Mouse (Mus musculus): Measurements from ENCODE around the gene Scn10a.

Scn10a gene

GRCm38 (mm10) chr9:119641985-119642384 lies 77.1 kb downstream of the Scn10a start:
- in situ Hi-C loops (cut with MboI, MseI), result no loop called here

GRCm38 (mm10) chr9:119634216-119634843 lies 84.8 kb downstream of the Scn10a start:
- in situ Hi-C loops (cut with MboI, MseI), result no loop called here

- in situ Hi-C loops (cut with MboI, MseI), result no loop called here
These were observed 85.6 kb downstream of the Scn10a start for GRCm38 (mm10) chr9:119633475-119633874.

- in situ Hi-C loops (cut with MboI, MseI), result no loop called here
These were observed 86.3 kb downstream of the Scn10a start for GRCm38 (mm10) chr9:119632801-119633200.

- in situ Hi-C loops (cut with MboI, MseI), result no loop called here
These were observed 87.1 kb downstream of the Scn10a start for GRCm38 (mm10) chr9:119631899-119632533.

- in situ Hi-C loops (cut with MboI, MseI), result no loop called here
These were observed 87.7 kb downstream of the Scn10a start for GRCm38 (mm10) chr9:119631393-119631898.

- in situ Hi-C loops (cut with MboI, MseI), result no loop called here
These were observed 90.3 kb downstream of the Scn10a start for GRCm38 (mm10) chr9:119628690-119629268.

GRCm38 (mm10) chr9:119627227-119627626 lies 91.9 kb downstream of the Scn10a start:
- in situ Hi-C loops (cut with MboI, MseI), result no loop called here

- in situ Hi-C loops (cut with MboI, MseI), result no loop called here
These were observed 95.0 kb downstream of the Scn10a start for GRCm38 (mm10) chr9:119624151-119624550.

- in situ Hi-C loops (cut with MboI, MseI), result no loop called here
These were observed 104.3 kb downstream of the Scn10a start for GRCm38 (mm10) chr9:119614798-119615197.

- in situ Hi-C loops (cut with MboI, MseI), result no loop called here
These were observed 108.5 kb downstream of the Scn10a start for GRCm38 (mm10) chr9:119610563-119611166.

- in situ Hi-C loops (cut with MboI, MseI), result no loop called here
These were observed 112.2 kb downstream of the Scn10a start for GRCm38 (mm10) chr9:119606906-119607305.

GRCm38 (mm10) chr9:119604607-119605006 lies 114.5 kb downstream of the Scn10a start:
- in situ Hi-C loops (cut with MboI, MseI), result no loop called here

GRCm38 (mm10) chr9:119598501-119598900 lies 120.6 kb downstream of the Scn10a start:
- in situ Hi-C loops (cut with MboI, MseI), result no loop called here

- in situ Hi-C loops (cut with MboI, MseI), result no loop called here
These were observed 121.8 kb downstream of the Scn10a start for GRCm38 (mm10) chr9:119597332-119597731.

- in situ Hi-C loops (cut with MboI, MseI), result no loop called here
These were observed 129.5 kb downstream of the Scn10a start for GRCm38 (mm10) chr9:119589592-119589991.

GRCm38 (mm10) chr9:119588763-119589449 lies 130.2 kb downstream of the Scn10a start:
- in situ Hi-C loops (cut with MboI, MseI), result no loop called here

GRCm38 (mm10) chr9:119580668-119581067 lies 138.5 kb downstream of the Scn10a start:
- in situ Hi-C loops (cut with MboI, MseI), result loop anchor here (5.0 kb wide), 1 partner anchor 118 kb away; no protein-coding TSS in a partner anchor

- in situ Hi-C loops (cut with MboI, MseI), result loop anchor here (5.0 kb wide), 1 partner anchor 118 kb away; no protein-coding TSS in a partner anchor
These were observed 138.9 kb downstream of the Scn10a start for GRCm38 (mm10) chr9:119580187-119580586.

- in situ Hi-C loops (cut with MboI, MseI), result no loop called here
These were observed 140.3 kb downstream of the Scn10a start, which contains the start of gene Scn5a for GRCm38 (mm10) chr9:119578636-119579438. Gene Scn5a, minus strand, starts transcription at chr9:119579016.

GRCm38 (mm10) chr9:119578311-119578635 lies 140.8 kb downstream of the Scn10a start:
- in situ Hi-C loops (cut with MboI, MseI), result no loop called here
